Mouse (Mus musculus) effector memory CD4-positive, alpha-beta T cell, adult 5 months (primary cell): Measurements from ENCODE around the gene Fsd1l. TPM values are rescaled to one million over a fixed set of nuclear protein-coding genes. Genes with fewer than 3 reads are reported as not detected.

Source experiments
- polyA plus RNA-seq: library from polyadenylated mRNA; unstranded; fragments of 100-300 nt; shearing (Covaris generic); gene quantifications from one replicate; pipeline ENCODE4 v1.2.1, GENCODE M21; 2017

Gene Fsd1l
- polyA plus RNA-seq, result 0.76 TPM

DNA sequence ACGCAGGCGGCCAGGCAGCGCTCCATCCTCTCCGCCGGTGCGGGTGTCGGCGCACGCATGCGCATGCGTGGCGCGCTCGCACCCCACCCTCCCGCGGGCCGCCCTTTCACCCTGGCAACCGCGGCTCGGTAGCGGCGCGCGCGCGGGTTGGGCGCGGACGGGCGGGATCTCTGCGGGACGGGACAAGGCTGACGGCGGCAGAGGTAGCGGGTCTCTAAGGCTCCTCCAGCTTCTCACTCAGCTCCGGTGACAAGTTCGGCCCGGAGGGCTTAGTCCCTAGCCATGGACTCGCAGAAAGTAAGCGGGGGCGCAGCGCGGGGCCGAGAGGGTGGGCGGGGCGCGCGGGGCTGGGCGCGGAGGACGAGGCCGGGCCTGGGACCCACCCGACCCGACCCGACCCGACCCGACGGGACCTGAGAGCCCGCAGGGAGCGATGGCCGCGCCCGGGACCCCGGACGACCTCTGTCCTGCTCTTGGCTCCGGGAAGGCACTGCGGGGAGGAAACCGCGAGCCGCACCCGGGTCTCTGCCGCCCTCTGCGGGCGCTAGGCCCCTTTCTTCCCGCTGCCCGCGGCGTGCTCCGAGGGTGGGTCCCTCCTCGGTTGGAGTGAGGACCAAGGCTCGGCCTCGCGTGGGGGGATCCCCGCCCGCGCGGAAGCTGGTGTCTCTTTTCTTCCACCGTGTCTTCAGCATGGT lies at the start of gene Fsd1l:
Gene Fsd1l, plus strand, starts transcription at position 156 of the 695 bp plus-strand sequence.

DNA sequence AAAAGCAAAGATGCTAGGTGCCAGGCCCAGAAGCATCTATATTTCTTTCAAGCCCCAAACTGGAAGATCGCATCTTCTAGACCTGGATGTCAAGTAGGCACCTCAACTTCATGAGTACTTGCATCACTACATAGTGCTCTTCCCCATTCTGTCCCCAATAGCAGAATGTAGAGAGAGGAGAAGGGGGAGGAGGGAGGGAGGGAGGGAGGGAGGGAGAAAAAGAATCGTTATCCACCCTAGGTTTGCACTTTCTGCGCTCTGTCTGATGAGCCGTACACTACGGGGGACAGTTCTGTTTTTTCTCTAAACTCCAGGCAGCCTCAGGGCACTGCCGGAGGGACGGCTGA lies 82.4 kb downstream of the Fsd1l start, which contains the start of gene Fktn:
Gene Fktn, plus strand, starts transcription at position 295 of the 347 bp plus-strand sequence.

Other genes with a start within 250 kb of the Fsd1l start
- gene Slc44a1, start 191.1 kb upstream of the Fsd1l start, polyA plus RNA-seq, result 16.6 TPM
- 4.0 TPM for gene Fktn, start 82.5 kb downstream of the Fsd1l start, polyA plus RNA-seq
- gene Tal2, start 148.2 kb downstream of the Fsd1l start, polyA plus RNA-seq, result not detected
- 15.8 TPM for gene Tmem38b, start 194.6 kb downstream of the Fsd1l start, polyA plus RNA-seq